ENCODE assay signal across 8 mouse cellular contexts in the genomic region with DNA sequence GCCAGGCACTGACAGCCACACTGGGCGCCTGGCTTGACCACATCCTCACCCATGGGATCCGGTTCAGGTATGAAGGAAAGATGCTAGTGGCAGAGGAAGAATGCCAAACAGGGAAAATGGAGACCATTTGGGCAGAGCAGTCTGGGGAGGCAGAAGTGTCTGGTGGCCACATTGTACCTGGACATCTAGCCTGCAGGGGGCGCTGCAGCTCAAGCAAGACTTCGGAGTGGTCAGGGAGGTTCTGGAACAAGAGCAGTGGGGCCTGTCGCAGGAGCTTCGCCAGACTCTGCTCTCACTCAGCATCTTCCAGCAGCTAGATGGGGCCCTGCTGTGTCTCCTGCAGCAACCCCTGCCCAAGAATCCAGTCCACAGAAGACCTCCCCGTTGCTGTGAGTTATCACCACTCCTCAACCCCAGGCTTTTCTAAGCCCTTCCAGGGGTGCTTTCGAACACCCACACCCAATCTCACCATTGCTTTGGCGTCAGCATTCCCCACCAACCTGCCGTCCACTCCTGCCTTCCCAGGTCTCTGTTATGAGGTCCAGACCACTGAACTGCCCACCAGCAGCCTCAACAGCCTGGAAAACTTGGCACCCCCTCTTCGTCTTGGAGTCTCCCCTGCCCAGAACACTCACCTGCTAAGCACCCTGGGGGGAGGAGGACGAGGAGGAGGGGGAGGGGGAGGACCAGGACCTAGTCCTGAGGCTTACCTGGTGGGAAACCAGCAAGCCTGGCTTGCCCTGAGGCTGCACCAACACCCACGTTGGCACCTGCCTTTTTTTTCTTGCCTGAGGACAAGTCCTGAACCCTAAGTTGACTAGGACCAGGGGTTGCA. TPM values are rescaled to one million over a fixed set of nuclear protein-coding genes. Genes with fewer than 3 reads are reported as not detected.
DNase-seq lines count a peak whose midpoint lies in the region; ATAC-seq and TF ChIP-seq lines count a peak whose summit lies in the region.

No protein-coding gene starts in this region.

- in situ Hi-C loops in Patski (cut with MboI; ENCODE audit: low pct_unique_long_range_greater_than_20kb) = no loop called here

- peaks cover 8% of the 10 kb centered on the region for H3K4me1 ChIP-seq in intestine, postnatal 0 days (replicated peaks; ENCODE audit: control insufficient read depth, insufficient read depth, low read length)
- H3K4me1 ChIP-seq in liver, embryonic 11.5 days (replicated peaks; ENCODE audit: control insufficient read depth, insufficient read depth, low read length) = peaks cover 35% of the 10 kb centered on the region

- H3K9me3 ChIP-seq in intestine, postnatal 0 days (ENCODE audit: control insufficient read depth) = no peaks in the 10 kb centered on the region
- H3K9me3 ChIP-seq in liver, embryonic 11.5 days (ENCODE audit: control insufficient read depth, low read length) = no peaks in the 10 kb centered on the region

- H3K27me3 ChIP-seq in Patski = no peaks in the 10 kb centered on the region
- H3K27me3 ChIP-seq in intestine, postnatal 0 days (replicated peaks; ENCODE audit: control insufficient read depth, insufficient read depth, low read length) = no peaks in the 10 kb centered on the region
- H3K27me3 ChIP-seq in liver, embryonic 11.5 days (replicated peaks; ENCODE audit: control insufficient read depth, insufficient read depth, low read length) = no peaks in the 10 kb centered on the region

- no peak for TF ChIP-seq CTCF in Patski (IDR thresholded peaks at IDR 0.05)
- peak; percentile 95 for TF ChIP-seq CTCF in intestine, postnatal 0 days (IDR thresholded peaks at IDR 0.05; ENCODE audit: low read depth)

- peak overlapping the region; percentile 90 for H3K4me2 ChIP-seq in intestine, postnatal 0 days (replicated peaks; ENCODE audit: low read depth)
- peak overlapping the region; percentile 94 for H3K4me2 ChIP-seq in liver, embryonic 11.5 days

- H3K9ac ChIP-seq in intestine, postnatal 0 days (ENCODE audit: low read depth, low read length) = peak overlapping the region; percentile 92; the same call in 1 of the 2 replicates
- H3K9ac ChIP-seq in liver, embryonic 11.5 days (ENCODE audit: low read depth, low read length) = peak overlapping the region; percentile 87

- POLR2A ChIA-PET in Patski (lab: Charles Lee) = interaction anchor here (1.2 kb wide), 1 partner anchor 10 kb away, joined by 3 read pairs; no protein-coding TSS in a partner anchor

- H3K36me3 ChIP-seq in intestine, postnatal 0 days (ENCODE audit: control insufficient read depth, insufficient read depth) = peaks cover 11% of the 10 kb centered on the region; the same call in 1 of the 2 replicates
- peaks cover 2% of the 10 kb centered on the region; the same call in 1 of the 2 replicates for H3K36me3 ChIP-seq in liver, embryonic 11.5 days (ENCODE audit: control insufficient read depth, insufficient read depth, low read length)

- ATAC-seq in Patski = peak; percentile 23
- peak; percentile 31; the same call in 1 of the 2 replicates for ATAC-seq in intestine, postnatal 0 days
- peak; percentile 53 for ATAC-seq in liver, embryonic 11.5 days (replicated peaks; ENCODE audit: low FRiP score)
- ATAC-seq in monocyte, adult 5-6 weeks (replicated peaks; ENCODE audit: insufficient number of reproducible peaks, low FRiP score, low TSS enrichment, poor library complexity, severe bottlenecking) = peak; percentile 73

- no peak overlapping the region for H3K4me3 ChIP-seq in intestine, postnatal 0 days (ENCODE audit: low read depth, low read length)
- H3K4me3 ChIP-seq in liver, embryonic 11.5 days (ENCODE audit: low read depth, low read length) = peak overlapping the region; percentile 92

- intact Hi-C loops in gastrocnemius, postnatal 36 days (cut with DNase I) = no loop called here

- DNase-seq in 416B (ENCODE audit: low read depth) (peak; percentile 89), Patski (ENCODE audit: low read depth, low spot score) (no peak)
- peak; percentile 66 to 75 for DNase-seq in cerebellum, postnatal 36 days
- peak; percentile 70 to 72 for DNase-seq in gastrocnemius, postnatal 36 days
- peak; percentile 81 for DNase-seq in liver, embryonic 11.5 days (ENCODE audit: low spot score)
- peak; percentile 89 for DNase-seq in testis, postnatal 10 days (ENCODE audit: low spot score)

- 39% methylated on average over 13 of the region's 13 CpGs for WGBS in intestine, postnatal 0 days
- 41% methylated on average over 13 of the region's 13 CpGs for WGBS in liver, embryonic 11.5 days

- CTCF ChIA-PET in Patski (lab: Charles Lee) = interaction anchor here (1.1 to 4.8 kb wide), 4 partner anchors 10 to 111 kb away, joined by 3 to 14 read pairs (median 4); partner anchors contain the start of genes 1700003E16Rik and Wdr54

- H3K27ac ChIP-seq in intestine, postnatal 0 days (ENCODE audit: low read depth, low read length) = no peak overlapping the region
- H3K27ac ChIP-seq in liver, embryonic 11.5 days (ENCODE audit: low read depth, low read length) = peak overlapping the region; percentile 96; the same call in 1 of the 2 replicates

RNA-seq across cellular contexts. Expression of gene Mrpl53, which starts 1.1 kb away (rescaled TPM):
- polyA plus RNA-seq in Patski (2021) = 93.4 TPM
- 100 to 1,000 TPM in 1 of 2 experiments, 10 to 100 TPM in 1; 91.0 to 103 TPM for total RNA-seq in gastrocnemius, postnatal 36 days (2021)
- polyA plus RNA-seq in intestine, postnatal 0 days (2015; fragmentation: Nextera tagmentation; extraction: Ambion mirVana) = 113 and 115 TPM in 2 replicates
- 110 and 115 TPM in 2 replicates for polyA plus RNA-seq in liver, embryonic 11.5 days (2014; fragmentation: Nextera tagmentation; extraction: Ambion mirVana)
- total RNA-seq in monocyte, adult 5-6 weeks (2017) = 4.4 to 38.2 TPM (median 19.3 TPM) in 3 replicates

RNA-seq across cellular contexts. Expression of gene Gm42688, which starts 6.4 kb away (rescaled TPM):
- 3.7 TPM for polyA plus RNA-seq in Patski (2021)
- total RNA-seq in gastrocnemius, postnatal 36 days (2021) = 1 to 10 TPM in 1 of 2 experiments, under 1 TPM in 1; 0.69 to 1.0 TPM
- polyA plus RNA-seq in intestine, postnatal 0 days (2015; fragmentation: Nextera tagmentation; extraction: Ambion mirVana) = 1.1 and 1.2 TPM in 2 replicates
- polyA plus RNA-seq in liver, embryonic 11.5 days (2014; fragmentation: Nextera tagmentation; extraction: Ambion mirVana) = 2.7 and 2.9 TPM in 2 replicates
- total RNA-seq in monocyte, adult 5-6 weeks (2017) = 2.5 to 5.5 TPM (median 2.6 TPM) in 3 replicates

RNA-seq across cellular contexts. Expression of gene Ccdc142, which starts 6.4 kb away (rescaled TPM):
- polyA plus RNA-seq in Patski (2021) = 3.5 TPM
- 1 to 10 TPM; 1.2 to 3.1 TPM for total RNA-seq in gastrocnemius, postnatal 36 days (2021)
- 0.84 and 1.3 TPM in 2 replicates for polyA plus RNA-seq in intestine, postnatal 0 days (2015; fragmentation: Nextera tagmentation; extraction: Ambion mirVana)
- 2.0 and 2.5 TPM in 2 replicates for polyA plus RNA-seq in liver, embryonic 11.5 days (2014; fragmentation: Nextera tagmentation; extraction: Ambion mirVana)
- 0.48 to 12.5 TPM (median 1.5 TPM) in 3 replicates for total RNA-seq in monocyte, adult 5-6 weeks (2017)

RNA-seq across cellular contexts. Expression of gene Mogs, which starts 7.5 kb away (rescaled TPM):
- polyA plus RNA-seq in Patski (2021) = 34.6 TPM
- 1 to 10 TPM; 4.4 to 4.5 TPM for total RNA-seq in gastrocnemius, postnatal 36 days (2021)
- polyA plus RNA-seq in intestine, postnatal 0 days (2015; fragmentation: Nextera tagmentation; extraction: Ambion mirVana) = 18.4 and 20.9 TPM in 2 replicates
- polyA plus RNA-seq in liver, embryonic 11.5 days (2014; fragmentation: Nextera tagmentation; extraction: Ambion mirVana) = 88.9 and 89.6 TPM in 2 replicates
- total RNA-seq in monocyte, adult 5-6 weeks (2017) = 24.8 to 42.1 TPM (median 28.8 TPM) in 3 replicates

RNA-seq across cellular contexts. Expression of gene Wbp1, which starts 13.6 kb away (rescaled TPM):
- 95.1 TPM for polyA plus RNA-seq in Patski (2021)
- 10 to 100 TPM; 35.4 to 35.8 TPM for total RNA-seq in gastrocnemius, postnatal 36 days (2021)
- 69.1 and 72.7 TPM in 2 replicates for polyA plus RNA-seq in intestine, postnatal 0 days (2015; fragmentation: Nextera tagmentation; extraction: Ambion mirVana)
- polyA plus RNA-seq in liver, embryonic 11.5 days (2014; fragmentation: Nextera tagmentation; extraction: Ambion mirVana) = 45.1 and 50.3 TPM in 2 replicates
- 45.0 to 60.1 TPM (median 53.4 TPM) in 3 replicates for total RNA-seq in monocyte, adult 5-6 weeks (2017)

Comparison
In these comparisons a context has a peak if more than half of its experiments do, and no peak if none do; other contexts are left out.
1. ATAC-seq: peak in every context shown above with its lines; median percentile 73 in monocyte, adult 5-6 weeks; 53 in liver, embryonic 11.5 days; 31 in intestine, postnatal 0 days; 23 in Patski.